Mouse (Mus musculus) telencephalon, adult 2 months (tissue): ENCODE measurements at regions not wholly inside any gene's neighbourhood (a gene's known extent, or its start where the extent isn't known, plus 50 kb on each side); places are given as distances from the start of the nearest gene placed in this dataset.
"Not testable (repeated sequence)": the region's sequence is repeated elsewhere in the genome, so short reads cannot be mapped to it uniquely, and the experiment has no call there.

Source experiments
- DNase-seq: peaks from one replicate; pipeline ENCODE4 v3.0.0-alpha.2; 2011; ENCODE audit warnings: low read depth, low spot score

- DNase-seq = not testable (repeated sequence)
These were observed 716.6 kb upstream of the 1700015G11Rik start for GRCm38 (mm10) chr7:52732161-52732560.

GRCm38 (mm10) chr7:52726236-52726905, 710.8 kb upstream of the 1700015G11Rik start:
- no peak for DNase-seq

- DNase-seq = no peak
These were observed 687.1 kb upstream of the 1700015G11Rik start for GRCm38 (mm10) chr7:52702464-52703145.

- DNase-seq = peak; percentile 16
These were observed 652.8 kb upstream of the 1700015G11Rik start for GRCm38 (mm10) chr7:52668341-52668740.
